Mouse (Mus musculus): ENCODE measurements around the gene Tapt1. TPM values are rescaled to one million over a fixed set of nuclear protein-coding genes. Genes with fewer than 3 reads are reported as not detected.
"Not testable (repeated sequence)": the region's sequence is repeated elsewhere in the genome, so short reads cannot be mapped to it uniquely, and the experiment has no call there.

Gene Tapt1
- total RNA-seq, 2 experiments from 2014 or later = 40.7 TPM

- no peak for DNase-seq (ENCODE audit: low spot score in 2 of 2)
Measured at GRCm38 (mm10) chr5:44143467-44144235, 82.8 kb downstream of the Tapt1 start.

- no peak for DNase-seq (ENCODE audit: low spot score in 2 of 2)
Measured at GRCm38 (mm10) chr5:44127487-44127886, 98.9 kb downstream of the Tapt1 start.

DNA sequence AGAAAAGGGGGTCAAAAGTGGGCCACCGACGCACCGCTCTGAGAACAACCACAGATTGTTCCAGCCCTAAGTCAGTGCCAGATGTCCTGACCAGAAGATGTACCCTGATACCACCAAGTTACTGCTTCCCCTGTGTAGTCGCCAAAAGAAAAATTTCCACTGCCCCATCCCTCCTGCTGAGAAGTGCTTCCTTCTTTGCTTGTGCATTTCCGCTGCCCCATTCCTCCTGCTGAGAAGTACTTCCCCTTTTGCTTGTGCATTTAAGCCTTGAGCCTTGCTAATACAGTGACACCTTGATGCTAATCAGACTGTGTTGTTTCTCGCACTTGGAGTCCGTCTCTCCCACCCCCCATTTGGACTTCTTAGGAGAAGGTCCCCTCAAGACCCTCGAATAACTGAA lies 99.9 kb downstream of the Tapt1 start:
- not testable (repeated sequence) for DNase-seq (ENCODE audit: low spot score in 2 of 2)

Other genes with a start within 250 kb of the Tapt1 start
- not detected for gene Fgfbp1, start 244.8 kb downstream of the Tapt1 start, total RNA-seq (2021)
- 10 to 100 TPM; 17.4 to 20.5 TPM for gene Prom1, start 124.6 kb downstream of the Tapt1 start, total RNA-seq (2021)